Mouse (Mus musculus): Measurements from ENCODE around the gene Fut9.

DNA sequence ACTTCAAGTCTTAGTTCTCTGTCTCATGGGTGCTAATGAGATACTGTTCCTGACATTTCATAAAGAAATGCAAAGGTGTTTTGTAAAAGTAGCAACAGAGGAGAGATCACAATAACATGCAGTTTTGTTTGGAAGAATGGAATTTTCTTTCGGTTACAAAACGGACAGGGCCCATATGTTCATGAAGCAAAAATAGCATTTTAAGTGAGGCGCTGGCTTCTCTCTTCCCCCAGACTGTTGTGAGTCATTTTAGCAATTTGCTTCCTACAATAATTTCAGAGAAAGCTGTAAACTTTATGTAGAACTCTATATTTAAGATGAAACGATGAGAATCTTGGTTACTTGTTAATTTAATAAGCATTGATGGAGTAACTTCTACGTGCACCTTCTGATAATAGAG, 78.5 kb downstream of the Fut9 start:
- TF ChIP-seq CTCF (IDR thresholded peaks at IDR 0.05; ENCODE audit: low read depth, low read length) (no peak), TAL1 (conservative IDR thresholded peaks at IDR 0.05; ENCODE audit: low read depth, low read length) (no peak), POLR2AphosphoS5 (IDR thresholded peaks at IDR 0.05; ENCODE audit: insufficient replicate concordance, low read depth, low read length) (no peak), GATA1 (IDR thresholded peaks at IDR 0.05; ENCODE audit: borderline replicate concordance, low read length) (no peak), GATA2 (IDR thresholded peaks at IDR 0.05; ENCODE audit: borderline replicate concordance, low read depth, low read length) (no peak)

Measured in G1E (cell line).